Mouse (Mus musculus) stomach, embryonic 16.5 days (tissue): ENCODE measurements around the gene Mmrn2. TPM values are rescaled to one million over a fixed set of nuclear protein-coding genes. Genes with fewer than 3 reads are reported as not detected.
"Not testable (repeated sequence)": the region's sequence is repeated elsewhere in the genome, so short reads cannot be mapped to it uniquely, and the experiment has no call there.

Source experiments
- ATAC-seq: fragments of 200-750 bp; cut with Nextera tagmentation; 2 replicates; pipeline ENCODE4 v1.8.0; 2017; ENCODE audit warnings: moderate number of reproducible peaks, moderate TSS enrichment; ENCODE audit not compliant: insufficient read depth, low FRiP score
- H3K27ac ChIP-seq: fragments of 300-500 bp; sonication (generic); 2 replicates; pipeline ENCODE4 v1.5.1; 2014; ENCODE audit warnings: low read length
- H3K27me3 ChIP-seq: fragments of 300-500 bp; sonication (generic); 2 replicates; pipeline ENCODE4 v1.6.1; 2014; ENCODE audit warnings: low read length, control low read depth, mixed read lengths; ENCODE audit not compliant: control insufficient read depth, insufficient read depth
- H3K36me3 ChIP-seq: fragments of 300-500 bp; sonication (generic); 2 replicates; pipeline ENCODE4 v1.6.1; 2014; ENCODE audit warnings: low read length; ENCODE audit not compliant: control insufficient read depth, insufficient read depth
- H3K4me1 ChIP-seq: fragments of 300-500 bp; sonication (generic); 2 replicates; pipeline ENCODE4 v1.6.1; 2014; ENCODE audit warnings: low read length, control low read depth, mixed read lengths; ENCODE audit not compliant: control insufficient read depth, insufficient read depth
- H3K4me2 ChIP-seq: fragments of 300-500 bp; sonication (generic); 2 replicates; pipeline ENCODE4 v1.6.1; 2014; ENCODE audit warnings: low read depth, low read length, mixed read lengths
- H3K4me3 ChIP-seq: fragments of 300-500 bp; sonication (generic); replicated peaks from 2 replicates; pipeline ENCODE4 v1.5.1; 2014; ENCODE audit warnings: mild to moderate bottlenecking, low read length
- H3K9ac ChIP-seq: fragments of 300-500 bp; sonication (generic); 2 replicates; pipeline ENCODE4 v1.6.1; 2014; ENCODE audit warnings: low read length
- H3K9me3 ChIP-seq: fragments of 300-500 bp; sonication (generic); replicated peaks from 2 replicates; pipeline ENCODE4 v1.6.1; 2016; ENCODE audit warnings: low read length, control low read depth; ENCODE audit not compliant: control insufficient read depth
- WGBS: fragments of 180-500 bp; shearing (Covaris S2); extraction: QIAGEN DNeasy Blood & Tissue Kit; methylation state at CpG from one replicate; pipeline ENCODE4 v1.1.7; 2014; 5-methylcytosine and 5-hydroxymethylcytosine counted together
- polyA plus RNA-seq: library from polyadenylated mRNA; unstranded; fragments of >200 nt; fragmentation: Nextera tagmentation; extraction: Ambion mirVana; gene quantifications from 2 replicates; pipeline ENCODE4 v1.2.1, GENCODE M21; 2015

The Mmrn2 gene
- polyA plus RNA-seq, 1 experiment from 2014 or later: 8.5 TPM

DNA sequence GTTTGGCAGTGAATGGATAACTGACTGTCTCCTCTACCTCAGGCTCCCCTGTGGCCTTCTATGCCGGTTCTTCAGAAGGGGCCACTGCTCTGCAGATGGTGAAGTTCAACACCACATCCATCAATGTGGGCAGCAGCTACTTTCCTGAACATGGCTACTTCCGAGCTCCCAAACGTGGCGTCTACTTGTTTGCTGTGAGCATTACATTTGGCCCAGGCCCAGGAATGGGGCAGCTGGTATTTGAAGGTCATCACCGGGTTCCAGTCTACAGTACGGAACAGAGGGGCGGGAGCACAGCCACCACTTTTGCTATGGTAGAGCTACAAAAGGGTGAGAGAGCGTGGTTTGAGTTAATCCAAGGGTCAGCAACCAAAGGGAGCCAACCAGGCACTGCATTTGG is 27.6 kb downstream of the Mmrn2 start:
- Histone ChIP-seq H3K4me1 (no peaks in the 10 kb centered on the region), H3K27ac (no peak overlapping the region), H3K4me2 (no peak overlapping the region), H3K36me3 (peaks cover 8% of the 10 kb centered on the region; the same call in 1 of the 2 replicates), H3K9me3 (no peaks in the 10 kb centered on the region), H3K27me3 (no peaks in the 10 kb centered on the region), H3K9ac (no peak overlapping the region), H3K4me3 (no peak overlapping the region)
- 66% methylated on average over 8 of the region's 8 CpGs for WGBS
- ATAC-seq: no peak

DNA sequence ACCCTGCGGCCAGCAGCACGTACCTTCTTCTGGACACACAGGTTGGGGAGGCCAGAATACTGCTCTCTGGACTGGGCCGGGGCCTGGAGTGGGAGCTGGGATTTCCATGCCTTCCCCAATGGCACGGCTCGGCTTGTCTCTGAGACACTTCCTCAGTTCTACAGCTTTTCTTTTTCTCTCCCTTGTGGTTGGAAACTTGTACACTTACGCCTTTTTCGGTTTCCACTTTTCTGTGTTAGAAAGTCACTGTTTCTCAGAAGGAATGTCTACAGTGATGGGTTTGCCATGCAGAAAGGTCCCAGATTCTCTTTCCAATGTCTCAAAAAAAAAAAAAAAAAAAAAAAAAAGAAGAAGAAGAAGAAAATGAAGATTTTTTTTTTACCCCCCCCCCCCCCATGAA is 28.2 kb downstream of the Mmrn2 start:
- WGBS: 96% methylated on average over 7 of the region's 7 CpGs
- no peak for ATAC-seq
- no peak overlapping the region for H3K27ac ChIP-seq
- no peaks in the 10 kb centered on the region for H3K9me3 ChIP-seq
- H3K4me3 ChIP-seq: no peak overlapping the region
- H3K4me1 ChIP-seq: no peaks in the 10 kb centered on the region
- H3K4me2 ChIP-seq: no peak overlapping the region
- no peak overlapping the region for H3K9ac ChIP-seq
- H3K36me3 ChIP-seq: peaks cover 8% of the 10 kb centered on the region; the same call in 1 of the 2 replicates
- H3K27me3 ChIP-seq: no peaks in the 10 kb centered on the region

DNA sequence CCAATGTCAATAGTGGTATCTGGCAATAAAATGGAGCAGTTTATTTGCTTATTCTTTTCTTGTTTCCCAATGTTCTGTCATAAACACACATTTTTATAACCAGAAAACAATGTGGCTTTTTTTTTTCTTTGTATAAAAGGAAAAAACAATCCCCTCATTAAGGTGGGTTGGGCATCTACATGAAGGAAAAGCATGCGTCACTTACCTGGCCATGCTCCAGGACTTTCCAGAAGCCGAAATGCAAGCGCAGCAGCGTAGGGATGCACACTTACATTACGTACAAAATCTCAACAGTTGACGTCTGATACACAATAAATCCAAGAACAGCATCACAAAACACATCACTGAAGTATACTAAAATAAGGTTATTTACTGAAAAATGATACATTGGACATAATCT is 35.5 kb downstream of the Mmrn2 start:
- no peaks in the 10 kb centered on the region for H3K4me1 ChIP-seq
- no peak overlapping the region for H3K9ac ChIP-seq
- H3K4me3 ChIP-seq: no peak overlapping the region
- 94% methylated on average over 6 of the region's 6 CpGs for WGBS
- H3K9me3 ChIP-seq: no peaks in the 10 kb centered on the region
- ATAC-seq: no peak
- no peak overlapping the region for H3K4me2 ChIP-seq
- no peaks in the 10 kb centered on the region for H3K27me3 ChIP-seq
- H3K36me3 ChIP-seq: peaks cover 12% of the 10 kb centered on the region; the same call in 1 of the 2 replicates
- no peak overlapping the region for H3K27ac ChIP-seq

DNA sequence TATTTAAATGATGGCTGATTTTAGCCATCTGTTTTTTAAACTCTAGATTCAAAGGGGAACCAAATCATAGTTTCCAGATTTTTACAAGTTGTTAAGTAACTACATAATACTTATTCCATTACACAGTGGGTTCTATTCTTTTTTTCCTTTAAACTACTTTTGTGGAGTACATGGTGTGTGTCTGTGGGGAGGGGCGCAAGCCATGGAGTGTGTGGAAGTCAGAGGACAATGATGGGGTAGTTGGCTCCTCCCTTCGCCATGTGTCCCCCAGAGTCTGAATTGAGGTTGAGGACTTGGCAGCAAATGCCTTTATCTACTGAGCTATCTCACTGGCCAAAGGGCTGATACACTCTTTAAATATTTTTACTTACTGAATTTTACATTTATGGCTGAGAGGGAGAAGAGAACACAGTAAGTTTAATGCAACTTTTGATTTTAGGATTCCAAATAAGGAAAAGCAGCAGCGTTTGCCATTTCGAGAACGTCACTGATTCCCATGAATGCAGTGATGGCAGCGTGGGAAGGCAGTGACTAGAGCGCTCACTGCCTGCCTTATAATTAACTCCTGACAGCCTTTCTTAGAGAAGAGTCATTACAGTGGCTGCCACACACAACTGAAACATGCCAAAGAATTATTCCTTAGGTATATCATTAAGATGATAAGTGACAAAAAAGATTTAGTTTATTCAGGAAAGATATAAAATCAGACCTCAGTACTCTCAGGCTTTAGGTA is 37.1 kb downstream of the Mmrn2 start:
- Histone ChIP-seq H3K9ac (no peak overlapping the region), H3K9me3 (no peaks in the 10 kb centered on the region), H3K36me3 (peaks cover 12% of the 10 kb centered on the region; the same call in 1 of the 2 replicates), H3K4me3 (no peak overlapping the region), H3K4me1 (no peaks in the 10 kb centered on the region), H3K4me2 (no peak overlapping the region), H3K27me3 (no peaks in the 10 kb centered on the region), H3K27ac (no peak overlapping the region)
- WGBS: 88% methylated on average over 7 of the region's 7 CpGs
- ATAC-seq: no peak

DNA sequence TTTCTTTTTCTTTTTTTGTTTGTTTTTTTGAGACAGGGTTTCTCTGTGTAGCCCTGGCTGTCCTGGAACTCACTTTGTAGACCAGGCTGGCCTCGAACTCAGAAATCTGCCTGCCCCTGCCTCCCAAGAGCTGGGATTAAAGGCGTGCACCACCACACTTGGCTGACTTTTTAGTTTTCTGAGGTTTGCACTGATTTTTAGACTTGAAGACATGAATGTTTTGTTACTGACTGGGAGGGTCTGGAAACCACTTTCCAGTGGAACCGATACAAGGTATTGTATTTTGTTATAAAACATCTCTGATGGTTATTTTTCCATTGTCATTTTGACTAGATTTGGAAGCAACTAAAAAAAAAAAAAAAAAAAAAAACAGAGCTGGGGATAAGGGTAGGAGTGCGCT is 41.7 kb downstream of the Mmrn2 start:
- not testable (repeated sequence) for H3K4me3 ChIP-seq, H3K9ac ChIP-seq, H3K9me3 ChIP-seq, H3K27ac ChIP-seq, H3K27me3 ChIP-seq, H3K4me2 ChIP-seq, H3K4me1 ChIP-seq, ATAC-seq
- 87% methylated on average over 4 of the region's 4 CpGs for WGBS
- peaks cover 26% of the 10 kb centered on the region for H3K36me3 ChIP-seq

DNA sequence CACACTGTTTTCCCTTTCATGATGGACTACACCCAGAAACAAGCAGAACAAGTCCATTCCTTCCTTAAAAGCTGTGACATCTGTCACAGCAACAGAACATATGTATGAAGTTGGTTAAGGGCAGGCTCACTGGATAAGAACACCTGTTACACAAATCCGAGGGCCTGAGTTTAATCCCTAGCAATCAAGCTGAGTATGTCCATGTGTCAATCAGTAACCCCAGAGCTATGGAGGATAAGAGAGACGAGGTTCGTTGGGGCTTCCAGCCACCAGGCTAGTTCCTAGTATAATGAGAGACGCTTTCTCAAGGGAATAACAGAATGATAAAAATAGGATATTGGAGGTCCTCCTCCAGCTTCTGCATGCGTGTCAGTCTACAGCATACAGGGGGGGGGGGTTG is 42.2 kb downstream of the Mmrn2 start:
- peaks cover 29% of the 10 kb centered on the region for H3K36me3 ChIP-seq

DNA sequence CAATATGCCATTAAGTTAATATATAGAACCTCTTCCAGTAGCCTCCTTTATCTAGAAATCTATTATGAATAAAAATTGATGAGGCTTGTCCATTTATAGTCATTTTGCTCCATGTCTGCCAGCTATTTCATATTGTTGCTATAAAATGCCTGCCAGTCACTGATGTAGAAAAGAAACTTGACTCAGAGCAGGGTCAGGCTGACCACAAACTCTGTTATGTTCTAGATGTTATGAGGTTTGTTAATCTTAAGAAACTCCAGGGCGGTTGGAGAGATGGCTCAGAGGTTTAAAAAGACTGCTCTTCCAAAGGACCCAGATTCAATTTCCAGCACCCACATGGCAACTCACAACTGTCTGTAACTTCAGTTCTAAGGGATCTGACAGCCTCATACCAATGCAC is 45.8 kb downstream of the Mmrn2 start:
- WGBS: 86% methylated on average over 1 of the region's 1 CpGs
- H3K36me3 ChIP-seq: peaks cover 34% of the 10 kb centered on the region

More for the DNA sequence above, 42.2 kb downstream of the Mmrn2 start:
- no peak for ATAC-seq
- Histone ChIP-seq H3K9ac (no peak overlapping the region), H3K4me2 (no peak overlapping the region), H3K4me1 (no peaks in the 10 kb centered on the region), H3K27ac (no peak overlapping the region), H3K27me3 (no peaks in the 10 kb centered on the region), H3K4me3 (no peak overlapping the region), H3K9me3 (no peaks in the 10 kb centered on the region)
- WGBS: 81% methylated on average over 5 of the region's 5 CpGs

DNA sequence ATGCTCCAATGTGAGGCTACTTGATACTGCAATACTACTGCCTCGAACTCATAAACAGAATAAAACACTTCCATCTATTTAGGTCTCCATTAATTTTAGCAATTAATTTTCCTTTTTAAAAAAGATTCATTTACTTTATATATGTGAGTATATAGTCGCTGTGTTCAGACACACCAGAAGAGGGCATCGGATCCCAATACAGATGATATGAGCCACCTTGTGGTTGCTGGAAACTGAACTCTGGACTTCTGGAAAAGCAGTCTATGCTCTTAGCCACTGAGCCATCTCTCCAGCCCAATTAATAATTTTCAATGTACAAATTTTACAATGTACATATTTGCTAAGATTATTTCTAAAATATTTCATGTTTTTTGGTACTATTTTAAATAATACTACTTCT is 53.0 kb downstream of the Mmrn2 start:
- no peak overlapping the region for H3K4me3 ChIP-seq
- no peak overlapping the region for H3K9ac ChIP-seq
- no peaks in the 10 kb centered on the region for H3K4me1 ChIP-seq
- H3K27me3 ChIP-seq: no peaks in the 10 kb centered on the region
- no peaks in the 10 kb centered on the region for H3K9me3 ChIP-seq
- peaks cover 32% of the 10 kb centered on the region; the same call in 1 of the 2 replicates for H3K36me3 ChIP-seq
- H3K27ac ChIP-seq: no peak overlapping the region
- ATAC-seq: no peak
- no peak overlapping the region for H3K4me2 ChIP-seq
- WGBS: 90% methylated on average over 3 of the region's 3 CpGs

More for the DNA sequence above, 45.8 kb downstream of the Mmrn2 start:
- H3K9ac ChIP-seq: no peak overlapping the region
- ATAC-seq: no peak
- no peak overlapping the region for H3K4me2 ChIP-seq
- no peak overlapping the region for H3K4me3 ChIP-seq
- no peaks in the 10 kb centered on the region for H3K27me3 ChIP-seq
- H3K4me1 ChIP-seq: no peaks in the 10 kb centered on the region
- H3K9me3 ChIP-seq: no peaks in the 10 kb centered on the region
- H3K27ac ChIP-seq: no peak overlapping the region

DNA sequence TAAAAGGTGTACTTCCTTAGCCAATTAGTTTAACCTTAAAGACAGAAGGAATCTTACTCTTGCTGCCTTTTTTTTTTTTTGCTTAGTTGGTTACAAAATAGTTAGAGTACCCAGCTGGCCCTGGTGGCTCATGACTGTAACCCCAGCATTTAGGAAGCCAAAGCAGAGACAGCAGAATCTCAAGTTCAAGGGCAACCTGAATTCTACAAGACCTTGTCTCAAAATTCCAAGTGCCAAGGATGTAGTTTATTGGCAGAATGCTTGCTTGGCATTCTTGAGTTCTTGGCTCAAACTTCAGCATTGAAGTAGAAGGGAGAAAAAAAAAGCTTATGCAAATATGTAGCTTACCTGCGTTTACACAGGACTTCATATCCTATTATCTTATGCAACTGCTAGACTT is 53.8 kb downstream of the Mmrn2 start:
- H3K27ac ChIP-seq: no peak overlapping the region
- no peaks in the 10 kb centered on the region for H3K27me3 ChIP-seq
- peaks cover 32% of the 10 kb centered on the region; the same call in 1 of the 2 replicates for H3K36me3 ChIP-seq
- no peak for ATAC-seq
- no peak overlapping the region for H3K4me2 ChIP-seq
- H3K9me3 ChIP-seq: no peaks in the 10 kb centered on the region
- WGBS: 77% methylated on average over 1 of the region's 1 CpGs
- no peaks in the 10 kb centered on the region for H3K4me1 ChIP-seq
- no peak overlapping the region for H3K4me3 ChIP-seq
- H3K9ac ChIP-seq: no peak overlapping the region
